Mouse (Mus musculus): ENCODE measurements around the gene Dcaf5.

DNA sequence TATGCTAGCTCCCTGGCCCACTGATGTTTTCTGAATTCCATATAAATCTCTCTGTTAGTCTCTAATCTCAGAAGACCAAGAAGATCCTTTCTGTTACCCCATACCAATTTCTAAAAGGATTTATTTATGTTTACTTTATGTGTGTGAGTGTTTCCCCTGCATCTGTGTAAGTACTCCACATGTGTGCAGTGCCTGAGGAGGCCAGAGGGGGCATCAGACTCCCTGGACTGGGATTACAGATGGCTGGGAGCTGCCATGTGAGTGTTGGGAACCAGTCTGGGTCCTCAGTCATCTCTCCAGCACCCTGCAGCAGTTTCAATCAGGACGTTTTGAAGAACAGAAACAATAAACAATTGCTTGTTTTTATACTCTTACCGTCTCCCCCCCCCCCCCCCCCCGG, 47.0 kb upstream of the Dcaf5 start:
- TF ChIP-seq CTCF (IDR thresholded peaks at IDR 0.05; ENCODE audit: borderline replicate concordance, control insufficient read depth, extremely low read depth, insufficient read depth, low read length, poor library complexity) (no peak), POLR2A (IDR thresholded peaks at IDR 0.05; ENCODE audit: control insufficient read depth, extremely low read depth, insufficient read depth, low read length, poor library complexity) (no peak)

Data from thymus, adult 2 months (tissue).